Mouse (Mus musculus): ENCODE results near the gene Pxn.
"Not testable (repeated sequence)": the region's sequence is repeated elsewhere in the genome, so short reads cannot be mapped to it uniquely, and the experiment has no call there.

Pxn gene

GRCm38 (mm10) chr5:115509790-115510689 is 3.6 kb downstream of the Pxn start:
- DNase-seq, result no peak

- DNase-seq, result no peak
These were observed 5.9 kb downstream of the Pxn start for GRCm38 (mm10) chr5:115512375-115512774.

- no peak for DNase-seq
These were observed 6.8 kb downstream of the Pxn start for GRCm38 (mm10) chr5:115513246-115513645.

GRCm38 (mm10) chr5:115513721-115514120 is 7.2 kb downstream of the Pxn start:
- no peak for DNase-seq

GRCm38 (mm10) chr5:115514346-115514745 is 7.9 kb downstream of the Pxn start:
- no peak for DNase-seq

- DNase-seq, result no peak
These were observed 8.6 kb downstream of the Pxn start for GRCm38 (mm10) chr5:115514896-115515587.

GRCm38 (mm10) chr5:115516081-115516907 is 9.8 kb downstream of the Pxn start:
- DNase-seq, result no peak

- no peak for DNase-seq
These were observed 10.4 kb downstream of the Pxn start for GRCm38 (mm10) chr5:115516908-115517307.

GRCm38 (mm10) chr5:115517501-115517900 is 11.0 kb downstream of the Pxn start:
- DNase-seq, result no peak

- DNase-seq, result not testable (repeated sequence)
These were observed 11.7 kb downstream of the Pxn start for GRCm38 (mm10) chr5:115518214-115518613.

- no peak for DNase-seq
These were observed 13.9 kb downstream of the Pxn start for GRCm38 (mm10) chr5:115520325-115520869.

GRCm38 (mm10) chr5:115521553-115522461 is 15.3 kb downstream of the Pxn start:
- DNase-seq, result no peak

GRCm38 (mm10) chr5:115522531-115522930 is 16.1 kb downstream of the Pxn start:
- DNase-seq, result no peak

- DNase-seq, result no peak
These were observed 16.6 kb downstream of the Pxn start for GRCm38 (mm10) chr5:115522981-115523499.

- no peak for DNase-seq
These were observed 17.5 kb downstream of the Pxn start for GRCm38 (mm10) chr5:115523971-115524370.

- DNase-seq, result no peak
These were observed 18.0 kb downstream of the Pxn start for GRCm38 (mm10) chr5:115524471-115524870.

- no peak for DNase-seq
These were observed 18.9 kb downstream of the Pxn start for GRCm38 (mm10) chr5:115525416-115525815.

GRCm38 (mm10) chr5:115525943-115526342 is 19.5 kb downstream of the Pxn start:
- DNase-seq, result no peak

GRCm38 (mm10) chr5:115526456-115527202 is 20.2 kb downstream of the Pxn start:
- DNase-seq, result no peak

- DNase-seq, result no peak
These were observed 21.7 kb downstream of the Pxn start for GRCm38 (mm10) chr5:115528128-115528527.

GRCm38 (mm10) chr5:115529364-115529741 is 22.9 kb downstream of the Pxn start:
- no peak for DNase-seq
